Mouse (Mus musculus) spleen, embryonic (tissue): Measurements from ENCODE around the gene Elovl7.

Experiments
- CTCF ChIA-PET: fragments of 350-600 bp; sonication (Branson Sonifier 250); formaldehyde crosslinking; loops from one replicate; lab custom pipeline; 2022; lab: Charles Lee

The Elovl7 gene

GRCm38 (mm10) chr13:108240012-108240411 is 25.8 kb downstream of the Elovl7 start:
- CTCF ChIA-PET = no interaction called here

GRCm38 (mm10) chr13:108241715-108242114 is 27.5 kb downstream of the Elovl7 start:
- CTCF ChIA-PET = no interaction called here

- CTCF ChIA-PET = interaction anchor here (0.6 kb wide), 1 partner anchor 43 kb away, joined by 4 read pairs; no protein-coding TSS in a partner anchor
These were observed 31.0 kb downstream of the Elovl7 start for GRCm38 (mm10) chr13:108245086-108245697.

GRCm38 (mm10) chr13:108251106-108251505 is 36.9 kb downstream of the Elovl7 start:
- CTCF ChIA-PET = no interaction called here

GRCm38 (mm10) chr13:108253977-108254376 is 39.8 kb downstream of the Elovl7 start:
- CTCF ChIA-PET = no interaction called here

- CTCF ChIA-PET = no interaction called here
These were observed 48.8 kb downstream of the Elovl7 start for GRCm38 (mm10) chr13:108263042-108263441.

GRCm38 (mm10) chr13:108265394-108265793 is 51.2 kb downstream of the Elovl7 start:
- CTCF ChIA-PET = no interaction called here

- CTCF ChIA-PET = interaction anchor here (0.8 kb wide), 1 partner anchor 1522 kb away, joined by 5 read pairs; no protein-coding TSS in a partner anchor
These were observed 53.8 kb downstream of the Elovl7 start for GRCm38 (mm10) chr13:108267841-108268634.

GRCm38 (mm10) chr13:108271458-108272148 is 57.4 kb downstream of the Elovl7 start:
- CTCF ChIA-PET = no interaction called here

- CTCF ChIA-PET = no interaction called here
These were observed 58.1 kb downstream of the Elovl7 start for GRCm38 (mm10) chr13:108272332-108272731.

- CTCF ChIA-PET = no interaction called here
These were observed 58.8 kb downstream of the Elovl7 start for GRCm38 (mm10) chr13:108273034-108273433.

- CTCF ChIA-PET = no interaction called here
These were observed 59.3 kb downstream of the Elovl7 start for GRCm38 (mm10) chr13:108273456-108273855.

GRCm38 (mm10) chr13:108276561-108276960 is 62.4 kb downstream of the Elovl7 start:
- CTCF ChIA-PET = no interaction called here

GRCm38 (mm10) chr13:108277320-108277719 is 63.1 kb downstream of the Elovl7 start:
- CTCF ChIA-PET = interaction anchor here (0.6 kb wide), 1 partner anchor 52 kb away, joined by 6 read pairs; no protein-coding TSS in a partner anchor

GRCm38 (mm10) chr13:108278592-108278991 is 64.4 kb downstream of the Elovl7 start:
- CTCF ChIA-PET = no interaction called here

GRCm38 (mm10) chr13:108284312-108284711 is 70.1 kb downstream of the Elovl7 start:
- CTCF ChIA-PET = no interaction called here

- CTCF ChIA-PET = interaction anchor here (0.6 to 0.7 kb wide), 3 partner anchors 28 to 1388 kb away, joined by 4 to 7 read pairs (median 6); no protein-coding TSS in a partner anchor
These were observed 73.7 kb downstream of the Elovl7 start for GRCm38 (mm10) chr13:108287953-108288352.

GRCm38 (mm10) chr13:108289436-108289835 is 75.2 kb downstream of the Elovl7 start:
- CTCF ChIA-PET = no interaction called here

GRCm38 (mm10) chr13:108290314-108290713 is 76.1 kb downstream of the Elovl7 start:
- CTCF ChIA-PET = no interaction called here

GRCm38 (mm10) chr13:108297350-108298093 is 83.3 kb downstream of the Elovl7 start:
- CTCF ChIA-PET = interaction anchor here (0.6 kb wide), 3 partner anchors 24 to 148 kb away, joined by 3 read pairs; no protein-coding TSS in a partner anchor

- CTCF ChIA-PET = interaction anchor here (0.6 kb wide), 2 partner anchors 23 to 149 kb away, joined by 3 read pairs; no protein-coding TSS in a partner anchor
These were observed 84.0 kb downstream of the Elovl7 start for GRCm38 (mm10) chr13:108298241-108298640.
